Mouse (Mus musculus): ENCODE measurements at regions not wholly inside any gene's neighbourhood (a gene's known extent, or its start where the extent isn't known, plus 50 kb on each side); places are given as distances from the start of the nearest gene placed in this dataset.
"Not testable (repeated sequence)": the region's sequence is repeated elsewhere in the genome, so short reads cannot be mapped to it uniquely, and the experiment has no call there.

GRCm38 (mm10) chr17:50346451-50347192, 53.2 kb upstream of the Dazl start:
- DNase-seq: no peak

DNA sequence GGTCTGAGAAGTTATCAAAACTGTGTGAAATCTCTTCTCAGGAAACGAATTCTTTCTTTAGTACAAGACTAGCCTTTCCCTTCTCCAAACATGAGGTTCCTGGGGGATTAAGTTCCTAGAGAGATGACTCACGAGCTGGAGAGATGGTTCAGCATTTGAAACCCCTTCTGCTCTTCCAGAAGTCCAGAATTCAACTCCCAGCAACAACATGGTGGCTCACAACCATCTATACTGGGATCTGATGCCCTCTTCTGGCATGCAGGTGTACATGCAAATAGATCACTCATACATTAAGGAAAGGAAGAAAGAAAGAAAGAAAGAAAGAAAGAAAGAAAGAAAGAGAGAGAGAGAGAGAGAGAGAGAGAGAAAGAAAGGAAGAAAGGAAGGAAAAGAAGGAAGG, 60.4 kb upstream of the Dazl start:
- DNase-seq: not testable (repeated sequence)

GRCm38 (mm10) chr17:50354357-50354756, 60.9 kb upstream of the Dazl start:
- no peak for DNase-seq

DNA sequence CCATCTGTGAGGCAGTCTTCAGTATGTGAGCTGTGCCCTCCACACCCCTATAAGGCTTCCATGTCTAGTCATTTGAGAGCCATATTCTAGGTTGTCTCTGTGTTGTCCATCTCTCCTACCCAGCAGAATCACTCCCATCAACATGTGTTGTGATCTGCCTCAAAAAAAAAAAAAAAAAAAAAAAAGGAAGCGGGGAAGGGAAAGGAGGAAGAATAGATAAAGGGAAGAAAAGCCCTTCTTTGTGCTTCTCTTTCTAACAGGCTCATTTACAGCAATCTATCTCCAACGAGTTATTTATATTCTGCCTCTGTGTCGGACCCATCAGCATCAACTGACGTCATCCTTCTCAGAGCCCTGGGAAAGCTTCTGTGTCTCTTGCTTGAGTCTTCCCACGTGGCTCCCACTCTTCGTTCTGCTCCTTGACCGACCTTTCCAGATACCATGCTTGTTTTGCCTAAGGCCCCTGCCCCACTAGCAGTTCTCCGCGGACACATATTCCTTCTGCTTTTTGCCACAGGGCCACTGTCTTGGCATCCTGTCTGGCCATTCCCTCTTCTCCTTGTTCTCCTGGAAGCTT, 68.3 kb upstream of the Dazl start:
- no peak for DNase-seq

GRCm38 (mm10) chr17:50365396-50365795, 72.0 kb upstream of the Dazl start:
- DNase-seq: no peak

DNA sequence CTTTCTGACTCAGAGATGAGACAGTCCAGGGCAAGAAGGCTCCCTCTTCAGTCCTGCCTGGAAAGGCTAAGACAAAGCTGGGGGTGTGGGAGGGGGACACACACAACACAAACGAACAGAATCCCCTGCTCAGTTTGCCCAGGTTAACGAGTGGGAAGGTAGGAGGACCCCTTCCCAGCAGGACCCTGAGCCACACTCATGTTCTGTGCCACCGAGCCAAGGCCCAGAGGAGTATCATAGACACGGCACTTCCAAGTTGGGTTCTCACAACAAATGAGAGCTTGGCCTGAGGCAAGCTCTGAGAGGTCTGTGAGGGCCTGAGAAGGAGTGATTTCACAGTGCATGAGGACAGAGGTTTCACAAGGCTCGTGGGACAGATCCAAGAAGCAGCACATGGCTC, 72.7 kb upstream of the Dazl start:
- no peak for DNase-seq

DNA sequence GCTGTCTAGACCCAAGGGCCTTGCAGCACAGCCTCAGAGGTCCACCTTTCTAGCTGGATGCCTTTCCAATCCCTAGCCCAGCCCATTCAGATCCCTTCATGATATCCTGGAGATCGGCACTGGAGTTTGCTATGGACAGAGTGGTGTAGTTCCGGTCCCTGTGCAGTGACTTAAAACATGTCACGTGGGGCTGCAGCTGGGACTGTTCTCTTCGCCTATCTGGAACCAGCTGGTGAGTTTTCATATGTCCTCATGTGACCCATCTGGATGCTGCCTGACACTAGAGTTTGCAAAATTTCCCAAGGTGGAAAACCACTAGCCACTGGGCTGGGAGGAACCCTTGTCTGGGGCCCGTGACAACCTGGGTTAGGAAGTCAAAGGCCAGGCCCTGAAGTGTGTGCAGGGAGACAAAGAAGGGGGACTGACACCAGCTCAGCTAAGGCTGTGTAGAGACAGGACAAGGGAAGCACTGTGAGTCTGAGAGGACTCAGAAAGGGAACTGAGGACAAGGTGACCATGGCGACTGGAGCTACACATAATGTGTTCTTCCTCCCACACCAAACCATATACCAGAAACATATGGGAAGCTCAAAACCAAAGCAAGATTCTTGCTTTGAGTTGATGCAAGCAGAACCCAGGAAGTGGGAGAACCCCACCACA, 75.9 kb upstream of the Dazl start:
- DNase-seq: no peak

DNA sequence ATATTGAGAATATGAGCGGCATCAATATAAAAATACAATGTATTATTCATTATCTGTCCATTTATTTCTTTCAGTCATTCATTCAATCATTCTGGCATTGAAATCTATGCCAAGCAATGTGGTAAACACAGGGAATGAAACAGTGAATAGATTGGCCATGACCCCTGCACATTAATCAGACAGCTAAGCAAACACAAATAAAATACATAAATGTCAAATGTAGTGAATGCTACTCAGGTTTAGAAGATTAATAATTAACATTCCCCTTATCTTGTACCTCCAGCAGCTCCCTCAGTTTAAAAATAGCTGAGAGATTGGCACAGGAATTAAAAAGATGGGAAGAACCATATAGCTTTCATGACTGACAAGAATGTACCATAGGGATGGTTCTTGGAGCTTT, 77.0 kb upstream of the Dazl start:
- no peak for DNase-seq

DNA sequence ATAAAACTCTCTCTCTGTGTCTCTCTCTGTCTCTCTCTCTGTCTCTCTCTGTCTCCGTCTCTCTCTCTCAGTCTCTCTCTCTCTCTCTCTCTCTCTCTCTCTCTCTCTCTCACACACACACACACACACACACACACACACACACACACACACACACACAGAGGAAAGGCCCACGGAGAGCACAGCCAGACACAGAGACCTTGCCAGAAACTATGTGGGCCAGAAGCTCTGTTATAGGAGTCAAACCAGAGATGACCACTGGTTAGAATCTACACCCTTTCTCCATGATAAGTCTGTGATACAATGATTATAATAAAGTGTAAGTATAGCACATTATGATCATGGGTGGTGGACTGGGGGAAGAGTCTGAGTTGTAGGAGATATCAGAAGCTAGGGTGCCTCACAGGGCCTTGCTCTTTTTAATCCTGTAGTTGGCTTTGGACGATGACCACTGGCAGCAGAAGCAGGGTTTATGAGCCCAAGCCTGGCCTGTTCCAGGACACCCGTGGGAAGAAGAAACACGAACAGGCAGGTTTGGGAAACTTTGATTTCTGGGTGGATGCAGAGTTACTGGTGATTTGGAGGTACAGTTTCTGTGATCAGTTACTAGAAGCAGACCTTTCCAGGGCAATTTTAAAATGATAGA, 80.2 kb upstream of the Dazl start:
- DNase-seq: no peak

- DNase-seq: no peak
These were observed 82.0 kb upstream of the Dazl start for GRCm38 (mm10) chr17:50375465-50375864.

DNA sequence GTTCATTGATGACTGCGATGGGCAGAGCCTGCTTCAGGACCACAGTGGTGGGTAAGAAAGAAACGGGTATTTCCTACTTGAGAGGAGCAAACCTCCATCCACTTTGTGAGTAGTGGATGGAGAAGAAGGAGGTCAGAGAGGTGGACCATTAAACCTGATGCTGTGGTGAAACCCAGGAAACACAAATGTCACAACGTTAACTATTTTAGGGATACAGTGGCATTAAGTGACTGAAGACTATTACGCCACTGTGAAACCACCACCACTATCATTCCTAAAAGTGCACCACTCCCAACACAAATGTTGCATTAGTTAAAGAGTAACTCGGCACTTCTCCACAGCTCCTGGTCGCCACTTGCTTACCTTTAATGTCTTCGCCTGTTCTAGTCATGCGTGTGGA, 83.3 kb upstream of the Dazl start:
- no peak for DNase-seq

DNA sequence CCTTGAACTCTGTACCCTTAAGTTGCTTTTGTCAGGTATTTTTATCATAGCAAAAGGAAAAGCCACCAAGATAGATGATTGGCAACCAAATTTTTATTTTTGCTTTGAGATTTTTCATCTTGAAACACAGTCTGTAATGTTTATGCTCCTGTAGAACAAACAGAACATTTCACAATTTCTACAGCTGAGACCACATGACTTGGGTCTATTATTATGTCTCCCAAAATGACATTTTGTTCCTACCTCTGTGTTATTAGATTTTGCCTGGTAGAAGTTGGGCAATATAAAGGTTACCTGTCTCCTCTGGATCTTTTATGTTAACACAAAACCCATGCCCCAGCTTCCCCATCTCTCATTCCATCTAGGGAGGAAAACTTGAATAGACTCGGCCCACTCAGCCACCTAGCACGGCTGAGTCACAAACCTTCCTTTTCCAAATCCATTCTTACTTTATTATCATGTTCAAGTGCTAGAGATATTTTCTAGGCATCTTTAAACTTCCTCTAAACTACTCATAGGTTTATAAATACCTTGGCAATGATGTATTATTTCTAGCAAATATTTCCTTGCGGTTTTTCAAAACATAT, 84.8 kb upstream of the Dazl start:
- DNase-seq: no peak

DNA sequence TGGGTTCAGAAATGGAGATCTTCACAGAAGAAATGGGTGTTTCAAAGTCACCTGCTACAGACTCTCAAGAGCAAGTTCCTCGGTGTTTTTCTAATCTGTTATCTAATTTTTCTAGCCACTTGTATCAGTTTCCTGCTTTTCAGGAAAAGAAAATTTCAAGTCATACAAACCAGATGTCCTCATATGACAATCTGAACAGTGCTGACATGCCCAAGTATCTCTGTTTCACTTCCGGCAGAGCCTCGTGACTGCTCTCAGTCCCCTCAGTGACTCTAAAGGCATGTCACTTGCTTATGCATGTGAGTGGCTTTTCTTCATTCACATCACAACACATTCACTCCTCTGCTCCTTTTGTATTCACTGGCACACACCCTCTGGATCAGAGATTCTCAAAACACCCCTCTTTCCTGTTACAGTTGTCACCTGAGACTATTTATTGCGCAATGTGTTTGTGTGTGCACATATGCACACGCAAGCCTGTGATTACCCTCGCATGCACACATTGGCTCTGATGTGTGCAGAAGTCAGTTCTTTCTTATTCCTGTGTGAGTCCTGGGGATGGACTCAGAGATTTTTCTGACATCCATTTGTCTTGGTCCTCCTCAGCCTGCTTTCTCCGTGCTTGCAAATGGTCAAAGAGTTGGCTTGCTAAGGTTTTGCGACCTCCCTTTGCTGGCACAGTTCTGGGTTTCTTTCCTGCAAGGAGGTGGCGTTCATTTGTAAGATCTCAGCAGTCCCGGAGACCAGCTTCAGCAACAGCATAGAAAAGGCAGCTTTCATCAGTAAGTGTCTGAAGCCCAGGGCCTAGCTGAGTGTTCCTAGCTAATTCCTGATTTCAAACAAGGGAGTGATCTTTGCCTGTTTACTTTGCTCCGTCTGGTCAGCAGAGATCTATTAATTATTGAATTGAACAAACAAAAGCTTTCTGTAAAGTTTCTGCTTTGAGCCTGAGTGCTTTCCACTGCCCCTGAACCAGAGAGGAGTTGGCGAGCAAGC, 95.6 kb upstream of the Dazl start:
- no peak for DNase-seq

DNA sequence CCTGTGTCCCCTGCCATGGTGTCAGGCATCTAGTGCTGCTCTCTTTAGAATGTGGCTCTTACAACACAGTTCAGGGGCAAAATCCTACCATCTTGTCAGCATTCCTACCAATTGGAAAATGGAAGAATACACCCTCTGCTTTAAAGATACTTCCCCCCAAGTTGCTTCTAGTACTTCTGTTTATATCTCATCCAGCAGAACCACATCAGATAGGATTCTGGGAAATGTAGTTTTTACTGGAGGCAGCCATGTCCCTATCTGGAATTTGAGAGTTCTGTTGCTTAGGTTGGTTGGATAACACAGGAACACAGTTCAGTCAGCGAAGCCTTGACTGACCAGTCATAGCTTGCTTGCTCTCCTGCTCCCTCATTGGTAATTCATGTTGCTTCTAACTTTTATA, 96.7 kb upstream of the Dazl start:
- no peak for DNase-seq

GRCm38 (mm10) chr17:50391207-50391606, 97.8 kb upstream of the Dazl start:
- DNase-seq: no peak

DNA sequence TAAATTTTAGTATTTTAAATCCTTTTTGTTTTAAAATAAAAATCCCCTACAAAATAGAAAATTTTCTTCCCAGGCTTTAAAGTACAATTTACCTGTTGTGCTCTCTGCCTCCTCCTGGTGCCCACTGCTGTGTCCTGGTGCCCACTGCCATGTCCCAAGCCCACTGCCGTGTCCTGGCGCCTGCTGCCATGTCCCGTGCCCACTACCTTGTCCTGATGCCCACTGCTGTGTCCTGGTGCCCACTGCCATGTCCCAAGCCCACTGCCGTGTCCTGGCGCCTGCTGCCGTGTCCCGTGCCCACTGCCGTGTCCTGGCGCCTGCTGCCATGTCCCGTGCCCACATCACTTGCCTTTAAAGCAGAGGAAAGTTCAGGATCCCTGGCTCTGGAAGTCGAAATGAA, 98.6 kb upstream of the Dazl start:
- no peak for DNase-seq

- no peak for DNase-seq
These were observed 99.0 kb upstream of the Dazl start for GRCm38 (mm10) chr17:50392428-50392827.

DNA sequence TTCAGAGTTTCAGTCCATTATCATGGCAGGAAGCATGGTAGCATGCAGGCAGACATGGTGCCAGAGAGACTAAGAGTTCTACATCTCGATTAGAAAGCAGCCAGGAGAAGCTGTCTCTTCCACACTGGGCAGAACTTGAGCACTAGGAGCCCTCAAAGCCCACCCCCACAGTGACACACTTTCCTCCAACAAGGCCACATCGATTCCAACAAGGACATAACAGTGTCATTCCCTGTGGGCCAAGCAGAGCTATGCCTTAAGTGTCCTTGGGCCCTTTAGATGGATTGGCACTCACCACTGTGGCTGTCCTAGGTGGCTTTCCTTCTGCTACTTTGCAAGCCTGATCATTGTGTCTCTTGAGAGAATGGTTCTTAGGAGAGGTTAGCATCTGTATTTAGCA, 99.5 kb upstream of the Dazl start:
- DNase-seq: peak; percentile 50

- DNase-seq: peak; percentile 78
These were observed 100.3 kb upstream of the Dazl start for GRCm38 (mm10) chr17:50393698-50394097.

DNA sequence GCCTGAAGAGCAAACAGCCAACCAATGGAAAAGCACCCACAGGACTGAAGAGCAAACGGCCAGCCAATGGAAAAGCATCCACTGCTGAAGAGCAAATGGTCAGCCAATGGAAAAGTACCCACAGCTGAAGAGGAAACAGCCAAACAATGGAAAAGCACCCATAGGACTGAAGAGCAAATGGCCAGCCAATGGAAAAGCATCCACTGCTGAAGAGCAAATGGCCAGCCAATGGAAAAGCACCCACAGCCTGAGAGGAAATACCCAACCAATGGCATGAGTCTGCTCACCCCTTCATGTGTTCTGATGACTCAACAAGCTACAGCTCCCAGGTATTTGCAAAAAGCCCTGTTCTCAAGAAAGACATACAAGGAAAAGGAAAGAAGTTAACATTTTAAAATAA, 101.4 kb upstream of the Dazl start:
- DNase-seq: no peak

DNA sequence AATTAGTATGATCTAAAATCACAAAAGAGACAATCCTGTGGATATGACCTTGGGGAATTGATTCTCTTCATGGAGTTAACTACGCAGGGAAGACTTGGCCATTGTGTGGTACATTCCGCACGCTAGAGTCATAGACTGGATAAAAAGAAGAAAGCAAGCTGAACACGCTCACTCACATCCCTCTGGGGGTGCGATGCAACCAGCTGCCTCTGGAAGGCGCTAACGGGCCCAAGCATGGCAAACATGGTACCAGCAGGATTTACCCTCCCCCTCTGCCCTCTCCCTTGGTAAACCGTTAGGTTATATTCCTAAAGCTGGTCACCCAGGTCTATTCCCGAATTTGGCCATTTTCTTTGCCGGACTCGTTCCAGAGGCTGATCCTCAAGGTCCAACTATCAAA, 102.2 kb upstream of the Dazl start:
- DNase-seq: no peak

DNA sequence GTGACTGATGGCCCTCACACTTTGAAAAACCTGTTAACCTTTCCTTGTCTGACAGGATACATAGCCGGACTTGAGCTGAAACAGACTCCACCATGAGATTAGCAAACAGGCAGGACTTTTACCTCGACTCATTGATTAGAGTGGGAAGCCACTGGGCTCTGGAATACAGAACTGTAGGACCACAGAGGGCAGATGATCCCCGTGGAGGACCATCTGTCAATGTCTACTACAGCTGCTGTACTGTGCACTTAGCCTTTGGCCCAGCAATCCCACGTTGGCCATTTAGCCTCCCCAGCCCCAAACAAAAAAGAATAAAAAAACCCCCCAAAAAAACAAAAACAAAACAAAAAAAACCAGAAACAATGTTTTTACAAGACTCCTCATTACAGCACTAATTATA, 103.9 kb upstream of the Dazl start:
- no peak for DNase-seq

All from adrenal gland, postnatal 10 days (tissue).